Mouse (Mus musculus) kidney, adult 18-20 months (tissue): ENCODE data around the gene Galk2.

Experiments
- DNase-seq: peaks from one replicate; pipeline ENCODE4 v3.0.0; 2021

Gene Galk2

DNA sequence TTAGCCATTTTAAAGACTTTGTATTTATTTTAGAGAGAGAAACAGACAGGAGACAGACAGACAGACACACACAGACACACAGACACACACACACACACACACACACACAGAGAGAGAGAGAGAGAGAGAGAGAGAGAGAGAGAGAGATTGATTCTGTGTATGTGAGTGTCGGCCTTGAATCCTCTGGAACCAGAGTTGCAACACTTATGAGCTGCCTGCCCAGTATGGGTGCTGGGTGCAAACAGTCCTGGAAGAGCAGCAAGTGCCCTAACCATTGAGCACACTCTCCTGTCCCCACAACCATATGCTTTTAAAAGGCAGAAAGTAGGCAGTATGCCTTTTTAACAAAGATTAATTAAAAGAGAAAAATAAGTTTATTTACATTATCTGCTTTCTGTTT lies 109.9 kb downstream of the Galk2 start:
- no peak for DNase-seq

- no peak for DNase-seq
Observed at GRCm38 (mm10) chr2:125973207-125973606, 114.3 kb downstream of the Galk2 start.

- DNase-seq: no peak
Observed at GRCm38 (mm10) chr2:125975206-125975605, 116.3 kb downstream of the Galk2 start.

DNA sequence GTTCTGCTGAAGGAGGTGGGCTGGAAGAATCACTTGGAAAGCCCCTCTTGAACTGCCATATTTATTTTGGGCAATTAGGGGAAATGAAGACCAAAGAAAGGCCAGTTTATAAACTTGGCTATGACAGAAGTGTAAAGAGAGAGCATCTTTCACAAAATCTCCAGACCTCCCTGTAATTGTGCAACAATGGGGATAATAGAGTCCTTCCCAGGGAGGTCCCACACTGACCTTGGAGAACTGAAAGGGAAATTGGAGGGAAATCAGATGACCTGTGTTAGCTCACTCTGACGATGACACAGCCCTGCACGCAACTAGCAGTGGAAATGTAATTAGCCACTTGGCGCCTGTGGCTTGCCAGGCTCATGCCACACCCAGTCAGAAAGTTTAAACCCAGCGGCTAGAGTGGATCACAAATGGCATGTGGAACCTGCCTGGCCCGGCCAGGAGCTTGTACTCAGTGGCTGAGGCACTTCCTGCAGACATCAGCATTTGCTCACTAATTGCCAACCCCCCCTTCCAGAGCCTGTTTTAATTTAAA lies 117.0 kb downstream of the Galk2 start:
- no peak for DNase-seq

- no peak for DNase-seq
Observed at GRCm38 (mm10) chr2:126002291-126002690, 143.4 kb downstream of the Galk2 start.

GRCm38 (mm10) chr2:126006088-126006487 lies 147.2 kb downstream of the Galk2 start:
- DNase-seq: peak; percentile 52

- no peak for DNase-seq
Observed at GRCm38 (mm10) chr2:126006742-126007141, 147.8 kb downstream of the Galk2 start.

- DNase-seq: no peak
Observed at GRCm38 (mm10) chr2:126014989-126015710, 156.2 kb downstream of the Galk2 start.

DNA sequence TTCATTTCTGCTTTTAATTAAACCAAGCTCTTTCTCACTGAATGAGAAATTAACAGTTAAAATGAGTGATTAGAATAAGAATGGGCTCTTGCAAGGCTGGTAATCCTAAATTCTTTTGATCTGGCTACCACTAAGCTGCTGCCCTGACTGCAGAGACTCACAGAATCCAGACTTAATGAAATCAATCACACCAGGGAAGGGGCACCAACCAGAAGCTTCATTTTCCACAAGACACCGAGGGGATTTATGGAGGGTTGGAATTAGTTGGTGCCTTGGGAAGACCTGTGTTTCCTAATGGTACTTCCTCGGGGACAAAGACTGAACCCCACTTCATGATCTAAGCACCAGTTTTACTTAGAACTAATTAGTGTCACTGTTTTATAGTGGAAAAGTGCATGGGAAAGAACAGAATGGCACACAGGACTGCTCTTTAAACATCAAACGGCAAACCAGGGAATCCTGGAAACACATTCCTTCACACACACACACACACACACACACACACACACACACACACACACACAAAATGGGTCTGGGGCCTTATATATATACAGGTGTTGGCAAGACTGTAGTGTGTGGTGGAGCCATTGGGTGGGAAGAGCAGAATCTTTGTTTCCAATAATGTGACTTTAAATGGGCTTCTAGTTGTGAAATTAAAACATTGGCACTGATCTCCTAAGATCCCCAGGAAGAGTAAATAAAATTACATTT lies 157.0 kb downstream of the Galk2 start:
- no peak for DNase-seq

DNA sequence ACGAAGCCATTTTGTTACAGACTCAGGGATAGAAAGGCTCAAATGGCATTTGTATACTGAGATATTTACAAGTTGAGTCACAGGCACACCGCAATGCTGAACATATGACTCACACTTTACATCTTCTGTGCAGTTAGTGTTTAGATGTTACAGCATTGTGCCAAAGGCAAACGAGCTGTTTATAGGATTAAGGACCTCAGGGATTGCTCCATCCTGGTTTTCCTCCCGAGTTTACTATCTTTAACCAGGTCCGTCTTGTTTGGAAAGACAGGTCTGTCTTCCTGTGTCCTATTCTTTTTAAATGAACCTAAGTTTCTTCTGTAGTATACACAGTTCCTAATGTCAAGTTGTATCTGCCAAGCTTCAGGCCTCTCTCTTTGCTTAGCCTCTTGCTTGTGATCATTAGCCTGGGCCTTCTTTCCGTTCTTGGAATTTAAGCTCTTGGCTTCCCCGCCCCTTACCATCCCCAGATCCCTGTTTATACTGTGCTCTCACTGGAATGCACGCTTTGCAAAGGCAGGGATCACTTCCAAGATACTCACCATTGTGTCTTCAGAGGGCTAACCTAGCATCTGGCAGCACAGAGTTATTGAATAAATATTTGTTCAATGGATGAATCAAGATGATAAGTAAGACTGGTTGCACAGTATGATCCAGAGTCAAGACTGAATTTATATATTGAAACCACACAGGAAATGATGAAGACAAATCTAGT lies 172.4 kb downstream of the Galk2 start:
- no peak for DNase-seq

DNA sequence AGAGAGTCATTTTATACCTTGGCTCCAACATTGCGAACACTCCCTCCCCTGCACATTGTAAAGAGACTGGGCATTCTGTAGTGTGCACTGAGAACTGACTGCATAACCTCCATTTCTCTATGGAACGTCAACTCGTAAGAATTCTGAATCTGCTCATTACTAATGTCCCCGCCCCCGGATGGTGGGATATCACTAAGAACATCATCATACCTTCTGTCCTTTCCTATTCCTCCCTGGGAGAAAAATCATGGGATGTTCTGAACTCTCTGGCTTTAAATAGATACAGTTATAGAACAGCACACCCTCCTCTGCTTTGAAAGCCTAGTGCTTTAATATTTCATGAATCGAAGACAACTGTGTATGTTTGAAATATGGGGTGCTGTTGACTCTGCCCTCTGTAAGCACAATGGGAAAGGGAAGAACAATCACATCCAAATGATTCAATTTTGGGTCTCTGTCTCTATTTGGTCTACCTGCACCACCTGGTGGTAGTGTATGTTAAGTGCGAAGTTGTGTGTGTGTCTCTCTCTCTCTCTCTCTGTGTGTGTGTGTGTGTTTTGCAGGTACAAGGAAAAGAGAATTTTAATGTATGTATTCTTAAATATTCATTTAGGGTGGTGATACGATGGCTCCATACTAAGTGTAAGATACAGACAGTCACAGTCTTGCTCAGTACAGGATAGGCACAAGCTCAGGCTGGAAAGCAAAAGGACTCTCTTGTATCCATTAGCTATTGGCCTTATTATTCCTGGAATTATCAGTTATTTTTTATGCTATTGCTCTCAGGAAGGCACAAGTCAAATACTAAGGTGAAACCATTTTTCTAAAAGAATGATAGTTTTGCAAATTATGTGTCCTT lies 174.4 kb downstream of the Galk2 start:
- DNase-seq: peak; percentile 4
